Mouse (Mus musculus) R1 (cell line): ENCODE results near the gene Abcc8.

ENCODE experiments used
- DNase-seq: peaks from one replicate; pipeline ENCODE4 v3.0.0-alpha.2; 2018; ENCODE audit warnings: low read depth, low spot score

Gene Abcc8

DNA sequence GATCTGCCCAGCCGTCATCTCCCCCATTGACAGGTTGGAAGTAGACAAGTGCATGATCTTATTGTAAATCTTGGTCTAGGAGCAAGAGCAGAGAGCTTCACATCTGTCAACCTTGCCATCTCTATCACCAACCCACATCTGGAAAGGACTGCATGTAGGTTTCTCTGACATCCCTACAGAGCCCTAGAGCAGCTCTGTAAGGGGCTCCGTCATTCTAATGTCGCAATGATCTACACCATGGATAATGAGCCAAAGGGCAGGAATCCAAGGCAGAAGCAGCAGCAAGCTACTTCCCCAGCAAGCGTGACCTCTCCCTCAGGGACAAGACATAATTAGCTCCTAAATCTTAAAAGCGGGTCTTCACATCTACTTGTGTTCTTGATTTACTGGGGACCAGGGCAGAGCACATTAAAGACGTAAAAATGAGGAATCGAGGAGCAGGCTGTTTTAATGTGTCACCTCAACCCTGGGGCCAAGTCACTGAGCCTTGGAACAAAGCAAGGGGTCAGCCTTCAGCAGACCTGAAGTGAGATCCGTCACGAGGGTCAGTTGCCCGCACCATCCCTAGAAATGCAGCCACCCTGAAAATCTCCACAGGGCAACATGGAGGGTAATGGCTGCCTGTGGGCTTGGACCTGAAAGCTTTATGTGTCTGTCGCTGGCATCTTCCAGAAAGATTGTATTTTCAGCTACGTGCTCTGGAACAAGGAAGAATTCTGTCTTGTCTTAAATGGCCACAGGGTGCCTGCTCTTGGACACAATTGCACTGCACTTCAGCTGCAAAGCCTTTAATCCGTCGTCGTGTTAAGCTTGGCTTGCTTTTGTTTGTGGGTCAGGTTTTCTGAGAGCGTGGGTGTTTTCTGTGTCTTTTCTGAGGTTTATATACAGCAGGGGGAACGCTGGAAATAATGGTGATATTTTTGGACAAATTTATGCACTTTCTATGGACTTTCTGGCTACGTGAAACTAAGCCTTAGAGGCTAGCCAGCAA is 25.0 kb downstream of the Abcc8 start:
- DNase-seq: no peak

DNA sequence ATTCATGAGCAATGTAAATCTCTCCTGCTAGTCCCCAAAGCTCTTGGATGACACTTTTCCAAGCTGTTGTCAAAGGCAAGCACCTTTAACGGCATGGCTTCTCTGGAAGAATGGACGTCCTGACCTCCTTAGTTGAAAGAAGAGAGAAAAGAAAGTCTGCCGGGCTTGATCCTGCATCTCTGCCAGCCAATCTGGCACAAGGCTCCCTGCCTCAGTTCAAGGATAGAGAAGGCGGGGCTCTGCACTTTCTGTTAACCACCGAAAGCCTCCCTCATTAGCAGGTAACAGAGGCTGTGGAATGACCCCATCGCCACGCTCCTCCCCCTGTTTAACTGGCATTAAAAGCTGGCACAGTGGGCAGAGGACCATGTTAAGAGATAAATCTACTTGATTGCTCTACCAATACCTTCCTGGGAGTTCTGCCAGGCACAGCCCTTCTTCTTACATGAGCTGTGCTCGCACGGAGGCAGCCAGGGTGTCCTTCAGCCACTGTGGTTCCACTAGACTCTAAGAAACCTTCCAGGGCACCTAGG is 26.9 kb downstream of the Abcc8 start:
- no peak for DNase-seq

DNA sequence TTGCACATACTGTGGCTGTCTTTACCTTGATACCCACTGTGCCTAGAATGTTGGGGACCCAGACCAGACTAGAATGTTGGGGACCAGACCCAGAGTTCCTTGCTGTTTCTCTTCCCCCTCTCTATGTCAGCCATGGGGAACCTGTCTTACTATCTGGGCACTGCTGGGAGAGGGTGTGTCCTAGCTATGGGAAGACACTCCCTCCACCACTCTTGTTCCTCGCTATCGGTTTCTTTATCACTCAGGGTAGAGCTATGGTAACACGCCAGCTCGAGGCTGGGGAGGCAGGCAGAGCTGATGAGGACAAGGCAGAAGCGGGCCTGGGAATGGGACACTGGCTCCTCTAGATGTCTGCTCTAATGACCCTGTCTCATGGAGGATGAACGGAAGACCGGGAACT is 32.4 kb downstream of the Abcc8 start:
- no peak for DNase-seq

DNA sequence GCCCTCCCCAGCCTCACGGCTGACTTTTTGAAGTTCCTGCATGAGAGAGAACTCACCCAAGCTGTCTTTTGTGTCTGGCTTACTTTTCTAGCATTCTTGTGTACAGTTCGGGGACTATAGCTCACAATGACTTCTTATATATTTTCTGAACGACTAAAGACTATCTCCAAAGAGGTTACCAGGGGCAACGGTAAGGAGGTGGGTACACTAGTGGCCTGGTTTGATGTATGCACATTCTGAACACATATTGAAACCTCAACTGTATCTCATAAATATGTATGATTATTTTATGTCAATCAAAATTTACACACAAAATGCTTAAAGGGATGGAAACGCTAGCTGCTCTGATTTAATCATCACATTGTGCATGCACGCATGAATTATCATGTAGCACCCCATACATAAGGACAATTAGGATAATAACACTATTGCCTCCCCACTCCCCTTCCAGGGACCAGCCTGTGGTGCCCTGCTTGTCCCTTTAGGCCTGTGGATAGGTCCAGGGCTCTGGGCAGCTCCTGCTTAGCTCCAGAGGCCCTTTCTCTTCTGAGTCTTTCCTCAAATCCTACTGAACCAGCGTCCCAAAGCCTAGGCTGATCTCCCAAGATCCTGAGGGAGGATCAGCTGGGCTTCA is 33.0 kb downstream of the Abcc8 start:
- no peak for DNase-seq

DNA sequence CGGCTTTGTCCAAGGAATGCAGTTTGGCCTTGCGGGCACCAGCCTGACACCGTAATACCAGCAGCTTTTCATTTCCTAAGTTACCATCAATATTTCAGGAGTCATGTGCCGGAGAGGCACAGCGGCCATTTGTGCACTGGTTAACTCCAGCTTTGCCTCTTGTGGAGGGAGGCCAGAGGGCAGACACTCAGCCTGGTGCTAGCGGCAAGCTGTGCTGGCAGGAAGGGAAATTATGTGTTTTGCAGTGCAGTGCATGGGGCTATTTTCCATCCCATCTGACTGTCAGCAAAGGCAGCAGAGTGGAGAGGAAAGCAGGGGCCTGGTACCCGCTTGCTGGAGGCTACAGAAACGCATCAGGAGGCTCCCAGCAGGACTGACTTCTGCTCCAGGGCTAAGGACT is 35.8 kb downstream of the Abcc8 start:
- DNase-seq: no peak

DNA sequence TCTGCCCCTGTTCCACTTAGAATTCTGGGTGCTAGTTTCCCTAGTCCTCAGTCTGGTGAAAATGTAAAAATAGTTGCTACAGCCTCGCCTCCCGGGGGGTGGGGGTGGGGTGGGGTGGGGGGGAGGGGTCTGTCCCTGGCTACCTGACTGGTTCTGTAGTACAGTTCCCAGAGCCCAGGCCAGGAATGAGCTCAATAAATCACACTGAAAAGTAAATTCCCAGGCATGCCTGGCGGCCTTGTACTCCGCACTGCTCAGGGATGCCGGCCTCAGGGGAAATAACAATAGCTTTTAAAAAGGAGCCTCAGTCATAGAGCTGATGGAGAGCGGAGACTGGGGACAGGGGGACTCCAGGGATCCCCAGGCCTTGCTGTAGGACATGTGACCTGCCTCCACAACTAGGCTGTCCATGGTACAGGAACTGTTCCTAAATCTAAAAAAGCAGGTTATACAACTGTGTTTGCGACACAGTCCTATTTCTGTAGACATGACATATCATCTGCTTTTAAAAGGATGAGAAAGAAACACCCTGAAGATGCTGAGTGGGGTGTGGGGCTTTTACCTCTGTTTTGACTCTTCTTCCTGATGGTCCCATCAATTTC is 41.4 kb downstream of the Abcc8 start:
- DNase-seq: no peak

DNA sequence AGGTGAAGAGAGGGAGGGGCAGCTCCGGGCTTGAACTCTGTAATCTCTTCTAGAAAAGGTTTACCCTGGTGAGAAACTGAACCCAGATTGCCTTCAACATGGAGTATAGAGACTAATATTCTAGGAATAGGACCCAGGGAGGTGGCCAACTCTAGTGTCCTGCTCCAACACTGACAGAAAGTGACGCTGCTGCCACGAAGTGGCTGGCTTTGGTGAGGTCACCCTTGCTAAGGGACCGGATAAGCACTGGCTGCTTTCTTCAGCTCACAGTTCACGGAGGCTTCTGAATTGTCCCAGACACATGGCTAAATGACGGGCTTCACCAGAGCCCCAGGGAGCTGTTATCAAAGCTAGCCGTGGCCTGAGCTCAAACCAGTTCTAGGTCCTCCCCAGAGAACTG is 46.0 kb downstream of the Abcc8 start:
- no peak for DNase-seq

DNA sequence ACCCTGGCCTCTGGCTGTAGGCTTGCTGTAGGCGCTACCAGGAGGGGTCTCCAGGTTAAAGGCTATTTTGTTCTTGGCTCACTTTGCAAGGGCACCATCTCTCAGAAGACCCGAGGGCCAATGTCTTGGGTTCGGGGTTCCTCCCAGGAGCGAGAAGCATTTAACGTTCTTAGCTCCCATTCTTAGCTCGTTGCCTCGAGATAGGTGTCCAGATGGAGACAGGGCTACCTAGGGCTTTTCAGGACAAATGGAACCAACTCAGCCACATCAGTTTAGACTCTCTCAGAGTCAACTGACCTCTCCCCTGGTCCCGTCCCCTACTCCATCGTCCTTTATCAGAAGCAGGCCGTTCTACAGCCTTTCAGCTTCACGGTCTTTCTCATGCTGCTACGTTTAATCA is 47.6 kb downstream of the Abcc8 start:
- no peak for DNase-seq

DNA sequence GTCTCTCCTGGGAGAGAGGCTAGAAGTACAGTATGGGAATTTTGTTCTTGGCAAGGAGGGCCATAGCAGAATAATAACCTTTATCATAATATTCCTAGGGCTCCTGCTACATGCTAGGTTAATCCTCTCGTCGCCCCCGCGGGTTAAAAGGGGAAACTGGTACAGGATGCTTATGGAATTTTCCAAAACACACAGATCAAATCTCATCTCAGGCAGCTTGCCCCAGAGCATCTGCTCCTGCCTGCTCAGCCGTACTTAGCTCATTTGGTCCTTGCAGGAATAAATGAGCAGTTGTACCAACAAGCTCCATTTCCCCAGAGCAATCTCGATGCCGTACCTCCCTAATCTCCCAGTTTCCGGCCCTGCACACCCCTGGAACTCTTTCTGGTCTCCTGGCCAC is 48.0 kb downstream of the Abcc8 start:
- DNase-seq: no peak

DNA sequence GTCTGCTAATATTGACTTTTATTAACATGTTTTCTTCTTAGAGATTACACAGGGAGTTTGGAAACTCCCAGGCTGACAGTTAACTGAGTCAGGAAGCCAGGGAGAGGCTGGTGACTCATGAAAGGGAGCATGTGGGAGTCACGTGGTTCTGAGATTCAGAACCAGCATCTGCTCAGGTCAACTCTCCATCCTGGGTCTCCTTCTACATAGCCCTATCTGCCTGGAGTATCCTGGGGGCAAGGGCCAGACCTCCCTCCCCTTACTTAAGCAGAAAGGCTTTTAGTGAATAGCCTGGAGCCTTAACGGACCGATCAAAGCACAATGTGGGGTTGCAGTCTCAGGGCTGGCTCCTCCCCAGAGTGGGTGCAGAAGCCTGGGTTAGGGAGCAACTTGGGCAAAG is 48.6 kb downstream of the Abcc8 start:
- no peak for DNase-seq

DNA sequence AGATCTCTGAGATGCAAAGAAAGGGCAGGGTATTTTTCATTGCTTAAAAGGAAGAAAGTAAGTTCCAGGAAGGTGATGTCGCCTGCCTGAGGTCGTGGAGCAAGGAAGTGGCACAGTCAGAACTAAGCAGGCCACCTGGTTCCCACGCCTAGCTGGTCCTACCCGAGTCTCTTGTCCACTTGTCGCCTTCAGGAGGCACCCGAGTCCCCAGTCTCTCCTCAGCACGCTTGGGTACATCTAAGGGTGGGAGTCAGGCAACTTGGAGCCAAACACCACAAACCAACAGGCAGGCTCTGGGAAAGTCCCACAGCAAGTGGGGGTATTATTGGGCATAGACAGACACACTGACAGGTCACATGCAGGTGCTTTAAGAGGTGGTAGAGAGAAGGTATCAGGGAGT is 49.1 kb downstream of the Abcc8 start:
- no peak for DNase-seq

DNA sequence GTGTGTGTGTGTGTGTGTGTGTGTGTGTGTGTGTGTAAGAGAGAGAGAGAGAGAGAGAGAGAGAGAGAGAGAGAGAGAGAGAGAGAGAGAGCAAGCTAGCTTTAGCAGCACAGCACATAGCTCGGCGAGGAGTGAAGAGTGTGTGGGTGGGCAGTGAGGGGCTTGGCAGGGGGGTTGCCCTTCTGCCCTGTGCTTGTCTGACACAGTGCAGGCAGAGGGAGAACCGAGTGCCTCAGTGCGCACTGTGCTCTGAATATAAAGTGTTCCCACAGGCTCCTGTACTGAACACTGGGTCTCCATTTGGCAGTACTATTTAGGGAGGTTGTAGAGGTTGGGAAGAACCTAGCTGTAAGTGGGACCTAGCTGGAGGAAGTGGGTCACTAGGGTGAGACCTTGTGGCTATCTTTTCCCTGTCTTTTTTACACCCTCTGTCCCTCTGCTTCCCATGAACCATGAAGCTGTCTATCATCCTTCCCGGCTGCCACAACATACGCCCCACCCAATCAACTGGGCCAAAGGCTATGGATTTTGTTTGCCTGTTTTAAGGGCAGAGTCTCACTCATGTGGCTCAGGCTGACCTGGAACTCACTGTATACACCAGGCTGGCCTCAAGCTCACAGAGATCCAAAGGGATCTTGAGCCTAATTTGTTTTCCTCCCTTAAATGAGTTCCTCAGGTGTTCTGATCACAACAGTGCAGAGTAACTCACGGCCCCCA is 50.2 kb downstream of the Abcc8 start:
- no peak for DNase-seq

DNA sequence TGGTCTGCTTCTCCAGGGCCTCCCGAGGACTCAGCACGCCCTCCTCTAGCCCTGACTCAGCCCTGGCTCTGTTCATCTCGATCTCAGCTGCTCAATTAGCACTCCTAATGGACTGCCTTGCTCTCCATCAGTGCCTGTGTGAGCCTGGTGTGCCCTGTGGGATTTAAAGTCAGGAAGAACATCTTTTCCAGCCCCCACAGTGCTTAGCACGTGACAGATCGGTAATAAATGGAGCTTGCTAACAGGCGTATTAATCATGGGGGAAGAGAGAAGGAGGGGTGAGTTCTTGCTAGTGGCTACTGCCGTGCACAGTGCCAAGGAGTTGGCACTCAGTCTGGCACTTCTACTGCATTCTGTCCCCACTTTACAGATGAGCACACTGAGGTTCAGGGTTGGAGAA is 51.6 kb downstream of the Abcc8 start:
- no peak for DNase-seq

DNA sequence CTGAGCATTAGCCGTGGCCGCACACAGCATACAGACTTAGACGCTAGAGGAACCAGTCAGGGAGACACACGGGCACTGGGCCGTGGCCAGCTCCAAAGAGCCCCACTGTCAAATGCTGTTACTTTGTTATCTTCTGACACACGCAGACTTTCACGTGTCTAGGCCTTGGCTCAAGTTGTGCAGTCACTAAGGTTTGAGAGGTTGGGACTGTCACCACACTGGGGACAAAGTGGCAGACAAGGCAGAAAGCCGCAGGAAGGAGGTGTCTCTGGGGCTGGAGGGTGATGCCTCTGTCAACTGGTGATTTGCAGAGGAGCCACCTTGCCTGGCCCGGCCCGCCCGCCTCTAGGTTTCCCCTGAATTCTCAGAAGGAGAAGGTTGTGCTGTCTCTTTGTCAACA is 54.5 kb downstream of the Abcc8 start:
- no peak for DNase-seq

DNA sequence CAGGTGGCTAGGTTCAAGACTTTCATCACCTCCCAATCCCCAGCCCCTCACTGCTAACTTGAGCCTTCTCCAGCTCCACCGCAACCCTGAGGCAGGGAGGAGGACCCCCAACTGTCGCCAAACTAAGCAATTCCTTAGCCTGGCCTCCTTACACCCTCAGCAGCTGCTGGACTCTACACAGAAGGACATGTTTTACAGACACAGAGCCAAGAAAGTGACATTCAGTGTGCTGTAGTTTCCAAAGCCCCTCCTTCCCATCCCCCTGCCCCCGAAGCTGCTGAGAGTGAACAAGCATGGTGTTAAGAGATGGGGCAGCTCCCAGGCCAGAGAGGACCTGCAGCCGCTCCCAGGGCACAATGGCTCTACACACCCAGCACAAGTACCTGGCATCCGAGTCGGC is 55.4 kb downstream of the Abcc8 start:
- no peak for DNase-seq

DNA sequence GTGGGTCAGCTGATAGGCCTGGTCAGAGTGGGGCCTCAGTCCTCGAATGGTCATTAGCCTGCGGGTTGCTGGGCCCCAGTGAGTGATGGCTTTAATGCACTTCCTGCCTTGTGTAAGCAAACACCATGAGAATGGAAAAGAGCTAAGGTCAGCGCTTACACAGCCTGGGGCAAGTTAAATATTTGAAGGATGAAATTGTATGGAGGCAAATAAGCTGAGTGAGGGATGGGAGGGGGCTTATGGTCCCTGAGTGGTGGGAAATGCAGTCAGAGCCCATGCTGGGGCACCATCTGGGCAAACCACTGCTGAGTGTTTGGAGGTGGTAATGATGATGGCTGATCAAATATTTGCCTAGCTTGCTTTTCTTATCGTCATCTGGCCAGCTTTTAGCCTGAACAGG is 56.9 kb downstream of the Abcc8 start:
- no peak for DNase-seq

DNA sequence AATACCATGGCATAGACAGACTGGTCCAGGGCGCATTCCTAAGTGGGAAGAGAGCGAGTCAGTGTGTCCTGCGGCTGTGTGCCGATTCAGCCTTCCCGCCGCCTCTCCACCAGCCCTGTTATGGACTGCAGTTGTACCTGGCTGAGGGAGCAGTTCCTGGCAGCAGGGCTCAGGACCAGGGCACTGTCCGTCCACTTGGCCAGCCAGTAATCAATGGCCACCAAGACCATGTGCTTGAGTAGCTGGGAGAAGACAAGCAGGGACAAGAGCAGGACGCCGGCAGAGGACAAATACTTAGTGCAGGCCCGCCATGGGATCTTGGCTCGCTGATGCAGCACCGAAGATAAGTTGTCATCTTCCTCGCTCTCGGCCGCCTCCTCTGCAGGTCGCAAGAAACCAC is 62.8 kb downstream of the Abcc8 start:
- DNase-seq: no peak

DNA sequence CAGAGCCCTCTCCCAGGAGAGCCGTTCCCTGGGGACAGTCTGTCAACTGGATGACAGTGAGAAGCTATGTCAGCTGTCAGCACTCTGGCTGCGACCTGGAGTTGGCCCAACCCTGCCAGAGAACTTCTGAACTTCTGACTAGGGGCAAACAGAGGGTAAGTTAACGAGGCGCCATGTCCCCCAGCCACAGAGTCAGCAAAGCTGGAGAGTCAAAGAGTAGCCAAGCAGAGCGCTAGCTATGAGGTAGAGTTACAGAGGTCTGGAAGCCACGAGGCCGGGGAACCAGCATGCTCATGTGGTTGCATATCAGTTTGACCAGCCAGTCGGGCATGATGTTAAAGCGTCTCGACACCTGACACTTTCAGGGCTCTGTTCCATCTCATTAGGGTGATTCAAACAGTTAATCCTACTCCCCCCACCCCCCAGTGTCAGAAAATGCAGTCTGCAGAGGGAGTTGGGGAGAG is 63.7 kb downstream of the Abcc8 start:
- DNase-seq: no peak

DNA sequence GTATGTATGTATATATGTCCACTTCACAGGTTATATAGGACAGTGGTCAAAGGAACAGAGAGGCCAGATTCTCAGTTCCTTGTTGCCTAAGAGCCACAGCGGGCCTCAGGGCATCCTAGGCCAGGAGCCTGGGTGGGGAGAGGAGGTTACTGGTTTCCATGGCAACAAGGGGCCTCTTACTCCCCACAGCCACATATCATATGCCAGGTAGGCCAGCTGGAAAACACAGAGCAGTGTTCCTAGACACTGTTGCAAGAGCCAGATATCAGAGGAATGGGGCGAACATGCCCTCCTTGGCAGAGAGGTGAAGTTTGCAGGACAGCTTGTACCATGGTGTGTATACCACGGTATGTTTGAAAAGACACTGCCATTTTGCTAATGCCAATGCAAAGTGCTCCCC is 66.4 kb downstream of the Abcc8 start:
- no peak for DNase-seq

DNA sequence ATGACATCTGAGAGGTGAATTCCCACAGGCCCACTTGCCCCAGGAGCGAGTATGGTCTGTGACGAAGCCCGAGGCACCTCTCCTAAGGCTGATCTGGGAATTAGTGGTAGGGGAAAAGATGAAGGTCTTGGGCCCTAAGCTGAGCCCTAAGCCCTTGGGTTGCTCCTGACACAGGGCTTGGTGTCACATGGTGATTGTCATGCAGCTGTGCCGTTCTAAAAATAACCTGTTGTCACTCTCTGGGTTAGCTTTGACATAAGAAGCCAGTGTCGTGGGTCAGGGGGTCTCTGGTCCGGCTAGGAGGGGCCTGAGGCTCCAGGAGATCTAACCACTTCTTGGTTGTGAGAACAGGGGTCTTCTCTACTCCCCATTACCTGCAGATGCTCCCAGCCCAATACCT is 67.9 kb downstream of the Abcc8 start:
- no peak for DNase-seq

DNA sequence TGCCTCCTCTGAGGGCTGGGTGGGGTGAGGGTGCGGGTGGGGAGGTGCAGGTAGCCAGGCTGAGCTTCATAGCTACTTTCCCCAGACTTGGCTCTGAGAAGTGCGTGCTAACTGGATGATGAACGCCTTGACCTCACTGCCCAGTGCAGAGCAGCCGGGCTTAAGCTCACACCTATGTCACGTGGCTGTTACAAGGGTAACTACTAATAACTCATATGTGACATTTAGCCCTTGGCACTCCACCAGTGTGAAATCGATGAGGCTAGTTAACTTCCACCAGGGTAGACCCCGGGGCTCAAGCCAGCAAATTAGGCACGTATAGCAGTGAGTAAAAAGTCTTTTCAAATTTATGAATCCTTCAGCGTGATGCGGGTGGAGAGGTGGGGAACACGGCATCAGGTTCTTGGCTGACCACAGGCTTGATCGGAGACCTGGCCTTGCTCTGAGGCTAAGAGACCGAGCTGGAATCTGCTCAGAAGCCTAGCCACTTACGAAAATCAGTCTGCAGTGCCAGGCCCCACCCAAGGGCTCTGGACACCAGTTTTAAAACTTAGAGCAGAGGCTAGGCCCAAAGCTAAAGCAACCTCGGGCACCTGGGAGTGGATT is 68.5 kb downstream of the Abcc8 start:
- no peak for DNase-seq
